Mouse (Mus musculus): ENCODE data around the gene Nobox.

GRCm38 (mm10) chr6:43274123-43274522 is 35.2 kb downstream of the Nobox start:
- TF ChIP-seq TAL1 (IDR thresholded peaks at IDR 0.05; ENCODE audit: low read length) (no peak), GATA1 (IDR thresholded peaks at IDR 0.05; ENCODE audit: low read length) (no peak)

Measured in erythroblast, embryonic 14.5 days (primary cell).